Mouse (Mus musculus): ENCODE results near the gene Ubtd1. TPM values are rescaled to one million over a fixed set of nuclear protein-coding genes. Genes with fewer than 3 reads are reported as not detected.

Gene Ubtd1
- 10 to 100 TPM; 32.2 to 38.0 TPM for total RNA-seq (2023)

GRCm38 (mm10) chr19:41981595-41981927 is at the start of gene Ubtd1:
Ubtd1 (plus strand) TSS chr19:41981763.

GRCm38 (mm10) chr19:41933179-41934086 is 48.1 kb upstream of the Ubtd1 start, which contains the start of the genes Exosc1 and Zdhhc16:
Exosc1 (minus strand) TSS chr19:41933423.
Zdhhc16 (plus strand) TSS chr19:41933480.

GRCm38 (mm10) chr19:41980819-41981594 is 556 bp upstream of the Ubtd1 start, which contains the start of gene Mms19:
Mms19 (minus strand) TSS chr19:41981157.

GRCm38 (mm10) chr19:42035456-42036248 is 54.1 kb downstream of the Ubtd1 start, which contains the start of gene Ankrd2:
Ankrd2 (plus strand) TSS chr19:42036000.

GRCm38 (mm10) chr19:42045269-42046102 is 63.9 kb downstream of the Ubtd1 start, which contains the start of gene Hoga1:
Hoga1 (plus strand) TSS chr19:42045610.

GRCm38 (mm10) chr19:42051948-42052347 is 70.4 kb downstream of the Ubtd1 start, which contains the start of gene 4933411K16Rik:
4933411K16Rik (plus strand) TSS chr19:42052248.

Other genes with a start within 250 kb of the Ubtd1 start
- gene Slit1, start 238.1 kb upstream of the Ubtd1 start, total RNA-seq (2023), result under 1 TPM; 0.31 to 0.44 TPM
- gene Arhgap19, start 179.7 kb upstream of the Ubtd1 start, total RNA-seq (2023), result 10 to 100 TPM; 55.5 to 56.3 TPM
- gene Frat1, start 151.8 kb upstream of the Ubtd1 start, total RNA-seq (2023), result 10 to 100 TPM; 28.8 to 35.0 TPM
- 10 to 100 TPM; 47.9 to 48.6 TPM for gene Frat2, start 133.6 kb upstream of the Ubtd1 start, total RNA-seq (2023)
- gene Rrp12, start 85.6 kb upstream of the Ubtd1 start, total RNA-seq (2023), result 10 to 100 TPM; 11.7 to 12.0 TPM
- gene Pgam1, start 69.8 kb upstream of the Ubtd1 start, total RNA-seq (2023), result 100 to 1,000 TPM; 335 to 350 TPM
- 10 to 100 TPM; 12.7 to 15.1 TPM for gene Exosc1, start 48.3 kb upstream of the Ubtd1 start, total RNA-seq (2023)
- 10 to 100 TPM; 31.4 to 34.2 TPM for gene Zdhhc16, start 48.3 kb upstream of the Ubtd1 start, total RNA-seq (2023)
- gene Mms19, start 606 bp upstream of the Ubtd1 start, total RNA-seq (2023), result 10 to 100 TPM; 33.8 to 41.6 TPM
- gene Ankrd2, start 54.2 kb downstream of the Ubtd1 start, total RNA-seq (2023), result under 1 TPM in 1 of 2 experiments, not detected in 1; 0.33 TPM
- not detected for gene Hoga1, start 63.8 kb downstream of the Ubtd1 start, total RNA-seq (2023)
- not detected for gene 4933411K16Rik, start 70.5 kb downstream of the Ubtd1 start, total RNA-seq (2023)
- gene Morn4, start 104.6 kb downstream of the Ubtd1 start, total RNA-seq (2023), result not detected
- gene Pi4k2a, start 108.7 kb downstream of the Ubtd1 start, total RNA-seq (2023), result 10 to 100 TPM; 37.7 to 39.8 TPM
- 1 to 10 TPM in 1 of 2 experiments, under 1 TPM in 1; 0.99 to 1.3 TPM for gene Avpi1, start 147.3 kb downstream of the Ubtd1 start, total RNA-seq (2023)
- gene Marveld1, start 165.6 kb downstream of the Ubtd1 start, total RNA-seq (2023), result 10 to 100 TPM; 14.1 to 15.0 TPM
- gene Zfyve27, start 182.2 kb downstream of the Ubtd1 start, total RNA-seq (2023), result 10 to 100 TPM; 74.3 to 87.5 TPM
- gene Sfrp5, start 220.5 kb downstream of the Ubtd1 start, total RNA-seq (2023), result not detected

Measured in neutrophil, adult 59 days (primary cell).